Mouse (Mus musculus) kidney, postnatal 0 days (tissue): ENCODE measurements at regions not wholly inside any gene's neighbourhood (a gene's known extent, or its start where the extent isn't known, plus 50 kb on each side); places are given as distances from the start of the nearest gene placed in this dataset.

Source experiments
- ATAC-seq: fragments of 200-750 bp; cut with Nextera tagmentation; replicated peaks from 2 replicates; pipeline ENCODE4 v1.8.0; 2017; ENCODE audit warnings: low read depth, moderate number of reproducible peaks, moderate TSS enrichment, moderate library complexity; ENCODE audit not compliant: low FRiP score
- DNase-seq: peaks from one replicate; pipeline ENCODE4 v3.0.0-alpha.2; 2016; ENCODE audit warnings: low spot score
- H3K27ac ChIP-seq: fragments of 300-500 bp; sonication (generic); 2 replicates; pipeline ENCODE4 v1.5.1; 2014; ENCODE audit warnings: mild to moderate bottlenecking
- H3K27me3 ChIP-seq: fragments of 300-500 bp; sonication (generic); 2 replicates; pipeline ENCODE4 v1.6.1; 2014; ENCODE audit warnings: low read length, mixed read lengths; ENCODE audit not compliant: insufficient read depth
- H3K36me3 ChIP-seq: fragments of 300-500 bp; sonication (generic); 2 replicates; pipeline ENCODE4 v1.6.1; 2014; ENCODE audit warnings: low read length, mixed read lengths; ENCODE audit not compliant: insufficient read depth
- H3K4me1 ChIP-seq: fragments of 300-500 bp; sonication (generic); replicated peaks from 2 replicates; pipeline ENCODE4 v1.6.1; 2014; ENCODE audit warnings: antibody characterized with exemption, low read length, mixed read lengths; ENCODE audit not compliant: insufficient read depth
- H3K4me2 ChIP-seq: fragments of 300-500 bp; sonication (generic); 2 replicates; pipeline ENCODE4 v1.6.1; 2014; ENCODE audit warnings: mild to moderate bottlenecking, low read length, moderate library complexity, mixed read lengths
- H3K4me3 ChIP-seq: fragments of 300-500 bp; sonication (generic); replicated peaks from 2 replicates; pipeline ENCODE4 v1.5.1; 2014; ENCODE audit warnings: low read depth, low read length
- H3K9ac ChIP-seq: fragments of 300-500 bp; sonication (generic); 2 replicates; pipeline ENCODE4 v1.6.1; 2014; ENCODE audit warnings: low read depth, low read length
- H3K9me3 ChIP-seq: fragments of 300-500 bp; sonication (generic); replicated peaks from 2 replicates; pipeline ENCODE4 v1.6.1; 2016; ENCODE audit warnings: low read length, inconsistent platforms, mixed read lengths
- CTCF ChIP-seq: IDR thresholded peaks from 2 replicates; pipeline ENCODE4 v1.5.1; 2016; ENCODE audit warnings: antibody characterized with exemption, low read depth, mild to moderate bottlenecking, moderate library complexity
- WGBS: fragments of 180-500 bp; shearing (Covaris S2); extraction: QIAGEN DNeasy Blood & Tissue Kit; methylation state at CpG from one replicate; pipeline ENCODE4 v1.1.7; 2014; 5-methylcytosine and 5-hydroxymethylcytosine counted together

- no peaks in the 10 kb centered on the region for H3K27me3 ChIP-seq
- no peak overlapping the region for H3K9ac ChIP-seq
- no peak overlapping the region for H3K27ac ChIP-seq
- no peak for ATAC-seq
- no peaks in the 10 kb centered on the region for H3K36me3 ChIP-seq
- TF ChIP-seq CTCF = no peak
- 78% methylated on average over 11 of the region's 11 CpGs for WGBS
- H3K4me3 ChIP-seq = no peak overlapping the region
- DNase-seq = no peak
- H3K9me3 ChIP-seq = no peaks in the 10 kb centered on the region
- no peaks in the 10 kb centered on the region for H3K4me1 ChIP-seq
- no peak overlapping the region for H3K4me2 ChIP-seq
Observed at GRCm38 (mm10) chr13:35171562-35172254, 144.8 kb upstream of the Eci2 start.

- DNase-seq = no peak
- no peak for TF ChIP-seq CTCF
- no peak overlapping the region for H3K27ac ChIP-seq
- H3K4me3 ChIP-seq = no peak overlapping the region
- no peaks in the 10 kb centered on the region for H3K27me3 ChIP-seq
- no peak for ATAC-seq
- no peaks in the 10 kb centered on the region for H3K4me1 ChIP-seq
- whole genome bisulfite sequencing = 30% methylated on average over 2 of the region's 2 CpGs
- no peaks in the 10 kb centered on the region for H3K9me3 ChIP-seq
- H3K9ac ChIP-seq = no peak overlapping the region
- no peak overlapping the region for H3K4me2 ChIP-seq
- H3K36me3 ChIP-seq = no peaks in the 10 kb centered on the region
Observed at GRCm38 (mm10) chr13:35173522-35173921, 146.6 kb upstream of the Eci2 start.

DNA sequence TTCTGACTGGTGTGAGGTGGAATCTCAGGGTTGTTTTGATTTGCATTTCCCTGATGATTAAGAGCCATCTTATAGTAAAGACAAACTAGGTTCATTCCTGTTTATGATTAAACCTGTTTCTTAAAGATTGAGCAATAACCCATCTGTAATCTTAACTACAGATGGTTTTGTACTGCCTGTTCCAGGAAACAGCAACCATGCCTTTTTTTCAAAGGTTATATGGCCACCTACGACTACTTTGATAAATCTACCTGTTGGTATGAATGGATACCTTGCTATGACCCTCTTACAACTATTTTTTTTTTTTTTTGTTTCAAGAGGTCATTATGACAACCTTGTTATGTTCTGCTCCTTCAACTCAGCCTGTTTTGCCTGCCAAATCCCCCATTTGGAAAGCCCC, 148.7 kb upstream of the Eci2 start:
- Histone ChIP-seq H3K9me3 (no peaks in the 10 kb centered on the region), H3K4me1 (no peaks in the 10 kb centered on the region), H3K27me3 (no peaks in the 10 kb centered on the region), H3K36me3 (no peaks in the 10 kb centered on the region), H3K4me3 (no peak overlapping the region), H3K27ac (no peak overlapping the region), H3K4me2 (no peak overlapping the region), H3K9ac (no peak overlapping the region)
- ATAC-seq (no peak), DNase-seq (no peak)
- 67% methylated on average over 1 of the region's 1 CpGs for WGBS
- no peak for TF ChIP-seq CTCF

DNA sequence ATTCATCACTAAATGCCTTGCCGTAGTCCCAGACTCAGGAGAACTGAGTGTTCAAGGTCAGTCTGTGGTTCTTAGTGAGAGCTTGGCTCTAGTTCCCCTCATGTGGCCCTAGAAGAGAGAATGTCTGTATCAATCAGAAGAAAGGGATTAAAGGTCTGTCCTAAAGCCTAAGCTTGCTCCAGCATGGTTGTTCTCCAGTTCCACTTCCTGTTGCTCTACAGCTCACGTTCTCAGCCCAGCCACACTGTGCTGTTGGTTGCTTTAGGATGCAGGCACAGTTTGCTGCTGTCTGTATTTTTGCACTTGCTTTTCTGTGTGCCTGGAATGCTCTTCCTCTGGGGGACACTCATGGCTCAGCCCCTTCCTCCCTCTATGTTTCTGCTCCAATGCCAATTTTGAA, 150.4 kb upstream of the Eci2 start:
- Histone ChIP-seq H3K27me3 (no peaks in the 10 kb centered on the region), H3K4me2 (no peak overlapping the region), H3K9ac (no peak overlapping the region), H3K4me3 (no peak overlapping the region), H3K4me1 (no peaks in the 10 kb centered on the region), H3K27ac (no peak overlapping the region), H3K36me3 (no peaks in the 10 kb centered on the region), H3K9me3 (no peaks in the 10 kb centered on the region)
- DNase-seq (no peak), ATAC-seq (no peak)
- WGBS = 38% methylated on average over 2 of the region's 2 CpGs
- TF ChIP-seq CTCF = no peak

- Histone ChIP-seq H3K4me2 (peak overlapping the region; percentile 14), H3K9me3 (no peaks in the 10 kb centered on the region), H3K4me3 (no peak overlapping the region), H3K36me3 (no peaks in the 10 kb centered on the region), H3K27me3 (no peaks in the 10 kb centered on the region), H3K9ac (no peak overlapping the region), H3K4me1 (no peaks in the 10 kb centered on the region), H3K27ac (peak overlapping the region; percentile 27; the same call in 1 of the 2 replicates)
- 11% methylated on average over 16 of the region's 16 CpGs for whole genome bisulfite sequencing
- peak; percentile 34; the same call in 1 of the 2 replicates for TF ChIP-seq CTCF
- peak; percentile 82 for ATAC-seq
- peak; percentile 80 for DNase-seq
Observed at GRCm38 (mm10) chr13:35189028-35189711, 162.3 kb upstream of the Eci2 start.

GRCm38 (mm10) chr13:35202069-35202468, 175.2 kb upstream of the Eci2 start:
- Histone ChIP-seq H3K4me3 (no peak overlapping the region), H3K9ac (no peak overlapping the region), H3K27me3 (no peaks in the 10 kb centered on the region), H3K27ac (no peak overlapping the region), H3K36me3 (no peaks in the 10 kb centered on the region), H3K9me3 (no peaks in the 10 kb centered on the region), H3K4me1 (no peaks in the 10 kb centered on the region), H3K4me2 (no peak overlapping the region)
- ATAC-seq (no peak), DNase-seq (no peak)
- WGBS = 77% methylated on average over 1 of the region's 1 CpGs
- no peak for TF ChIP-seq CTCF

DNA sequence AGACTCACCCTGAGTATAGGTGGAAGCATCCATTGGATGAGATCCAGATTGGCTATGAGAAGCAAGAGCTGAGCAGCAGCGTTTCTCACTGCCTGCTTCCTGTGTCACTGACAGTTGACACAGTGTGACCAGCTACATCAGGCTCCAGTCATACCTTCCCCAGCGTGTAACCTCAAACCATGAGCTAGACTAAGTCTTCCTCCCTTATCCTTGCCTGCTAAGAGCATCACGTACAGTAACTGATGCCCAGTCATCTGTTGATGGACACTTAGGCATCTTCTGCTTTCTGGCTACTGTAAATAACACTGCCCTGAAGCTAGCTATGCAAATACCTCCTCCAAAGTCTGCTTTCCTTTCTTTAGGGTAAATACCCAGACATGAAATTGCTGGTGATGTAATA, 181.4 kb upstream of the Eci2 start:
- Histone ChIP-seq H3K4me1 (no peaks in the 10 kb centered on the region), H3K4me2 (no peak overlapping the region)

More for the DNA sequence above, 181.4 kb upstream of the Eci2 start:
- Histone ChIP-seq H3K27ac (no peak overlapping the region), H3K9ac (no peak overlapping the region), H3K36me3 (no peaks in the 10 kb centered on the region), H3K27me3 (no peaks in the 10 kb centered on the region), H3K9me3 (no peaks in the 10 kb centered on the region), H3K4me3 (no peak overlapping the region)
- WGBS = 66% methylated on average over 3 of the region's 3 CpGs
- ATAC-seq (no peak), DNase-seq (no peak)
- TF ChIP-seq CTCF = no peak
